Mouse (Mus musculus) midbrain, embryonic 10.5 days (tissue): ENCODE measurements around the gene Tatdn2. TPM values are rescaled to one million over a fixed set of nuclear protein-coding genes. Genes with fewer than 3 reads are reported as not detected.
"Not testable (repeated sequence)": the region's sequence is repeated elsewhere in the genome, so short reads cannot be mapped to it uniquely, and the experiment has no call there.

Experiments
- DNase-seq: peaks from one replicate; pipeline ENCODE4 v3.0.0-alpha.2; 2017; ENCODE audit warnings: low spot score
- H3K27ac ChIP-seq: fragments of 300-500 bp; sonication (generic); replicated peaks from 2 replicates; pipeline ENCODE4 v1.5.1; 2016; ENCODE audit warnings: mild to moderate bottlenecking
- H3K27me3 ChIP-seq: fragments of 300-500 bp; sonication (generic); 2 replicates; pipeline ENCODE4 v1.6.1; 2016; ENCODE audit warnings: low read depth, mild to moderate bottlenecking; ENCODE audit not compliant: poor library complexity, severe bottlenecking
- H3K36me3 ChIP-seq: fragments of 300-500 bp; sonication (generic); 2 replicates; pipeline ENCODE4 v1.6.1; 2016; ENCODE audit warnings: mild to moderate bottlenecking, moderate library complexity
- H3K4me1 ChIP-seq: fragments of 300-500 bp; sonication (generic); 2 replicates; pipeline ENCODE4 v1.6.1; 2016
- H3K4me3 ChIP-seq: fragments of 300-500 bp; sonication (generic); 2 replicates; pipeline ENCODE4 v1.5.1; 2016; ENCODE audit warnings: mild to moderate bottlenecking, moderate library complexity
- H3K9me3 ChIP-seq: fragments of 300-500 bp; sonication (generic); replicated peaks from 2 replicates; pipeline ENCODE4 v1.6.1; 2016; ENCODE audit warnings: mild to moderate bottlenecking
- WGBS: fragments of 180-500 bp; shearing (Covaris S2); methylation state at CpG from one replicate; pipeline ENCODE4 v1.1.7; 2016; 5-methylcytosine and 5-hydroxymethylcytosine counted together
- polyA plus RNA-seq: library from polyadenylated mRNA; unstranded; fragments of >200 nt; fragmentation: Nextera tagmentation; extraction: Ambion mirVana; gene quantifications from 2 replicates; pipeline ENCODE4 v1.2.1, GENCODE M21; 2016

Gene Tatdn2
- polyA plus RNA-seq, 1 experiment from 2014 or later, result 0.54 TPM

DNA sequence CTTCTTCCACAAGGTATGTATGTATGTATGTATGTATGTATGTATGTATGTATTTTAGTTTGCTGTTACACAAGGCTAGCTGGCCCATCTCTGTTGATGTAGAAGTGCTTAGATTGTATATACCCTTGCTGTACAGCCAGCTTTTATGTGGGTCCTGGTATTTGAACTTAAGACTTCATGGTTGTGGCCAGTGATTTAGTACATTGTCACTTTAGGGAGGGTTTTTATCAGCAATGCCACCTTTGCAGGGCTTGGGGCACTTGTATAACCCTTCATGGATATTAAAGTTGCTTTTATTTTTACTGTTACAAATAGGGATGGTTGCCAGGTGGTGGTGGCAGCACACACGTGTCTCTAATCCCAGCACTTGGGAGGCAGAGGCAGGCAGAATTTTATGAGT is 1.6 kb upstream of the Tatdn2 start:
- 74% methylated on average over 1 of the region's 1 CpGs for WGBS
- Histone ChIP-seq H3K9me3 (no peaks in the 10 kb centered on the region), H3K36me3 (peaks cover 10% of the 10 kb centered on the region), H3K4me3 (no peak overlapping the region), H3K27ac (no peak overlapping the region), H3K4me1 (peaks cover 41% of the 10 kb centered on the region), H3K27me3 (no peaks in the 10 kb centered on the region; the same call in 1 of the 2 replicates)
- no peak for DNase-seq

DNA sequence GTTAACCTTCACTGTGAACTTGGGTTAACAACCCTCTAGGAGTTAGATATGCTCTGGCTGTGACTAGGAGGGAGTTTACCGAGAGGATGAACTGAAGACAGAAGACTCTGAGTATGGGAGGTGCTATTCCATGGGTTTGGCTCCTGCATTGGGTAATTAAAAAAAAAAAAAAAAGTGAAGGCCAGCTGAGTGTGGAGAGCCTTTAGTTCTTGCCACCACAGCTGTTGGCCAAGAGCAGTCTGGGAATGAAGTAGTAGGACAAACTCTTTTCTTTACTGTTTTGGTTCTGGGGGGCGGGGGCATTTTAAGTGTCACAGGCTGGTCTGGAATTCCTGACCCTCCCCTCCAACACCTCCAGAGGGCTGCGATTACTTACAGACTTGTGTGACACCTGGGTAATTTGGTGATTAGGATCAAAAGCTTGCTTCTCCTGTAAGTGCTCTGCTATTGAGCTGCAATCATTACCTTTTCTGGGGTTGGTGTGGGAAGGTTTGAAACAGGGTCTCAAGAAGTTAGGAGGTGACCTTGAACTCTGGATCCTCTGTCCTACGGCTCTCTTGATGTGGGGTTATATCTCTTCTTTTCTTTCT is 989 bp upstream of the Tatdn2 start:
- Histone ChIP-seq H3K9me3 (no peaks in the 10 kb centered on the region), H3K4me3 (peak overlapping the region; percentile 91)

DNA sequence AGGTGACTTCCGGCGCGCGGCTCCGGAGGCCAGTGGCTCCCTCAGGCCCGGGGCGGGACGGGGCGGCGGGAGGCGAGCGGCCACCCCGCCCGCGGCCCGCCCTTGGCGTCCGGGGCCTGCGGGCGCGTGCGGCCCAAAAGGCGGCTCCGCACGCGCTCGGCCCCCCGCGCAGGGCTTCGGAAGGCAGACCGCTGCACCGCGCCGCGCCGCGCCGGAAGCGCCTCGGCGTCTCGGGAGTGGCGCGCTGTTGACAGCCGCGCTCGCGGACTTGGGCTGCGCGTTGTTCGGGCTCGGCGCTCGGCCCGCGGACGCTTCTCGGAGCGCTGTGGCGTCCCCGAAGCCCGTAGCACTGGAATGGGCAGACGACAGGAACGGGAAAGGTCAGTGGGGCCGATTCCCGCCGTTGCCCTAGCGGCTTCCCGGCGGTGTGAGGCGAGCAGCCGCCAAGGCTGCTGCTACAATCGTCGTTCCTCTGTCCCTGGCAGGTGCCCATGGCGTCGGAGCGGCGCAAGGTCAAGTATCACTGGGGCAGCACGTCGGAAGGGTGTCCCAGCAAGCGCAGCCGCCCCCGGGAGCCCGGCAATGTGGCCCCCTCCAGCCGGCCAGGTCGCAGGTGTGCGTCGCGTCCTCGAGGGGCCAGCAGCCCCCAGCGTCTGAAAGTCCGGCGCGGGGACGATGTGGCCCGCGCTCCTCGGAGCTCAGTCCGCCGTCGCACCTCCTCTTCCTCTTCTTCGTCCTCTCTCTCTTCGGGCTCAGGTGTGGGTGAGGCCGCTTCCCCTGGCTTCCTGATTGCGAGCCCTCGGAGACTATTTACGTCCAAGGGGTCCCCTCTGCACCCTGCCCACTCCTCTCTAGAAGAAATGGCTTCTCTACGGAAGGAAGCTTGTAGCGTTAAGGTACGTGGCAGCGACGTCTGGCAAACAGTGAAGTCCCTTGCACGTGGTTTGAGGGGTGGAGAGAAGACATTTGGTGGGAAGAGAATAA is 664 bp downstream of the Tatdn2 start:
- Histone ChIP-seq H3K36me3 (peaks cover 33% of the 10 kb centered on the region), H3K27ac (peak overlapping the region; percentile 88), H3K4me3 (peak overlapping the region; percentile 91), H3K9me3 (no peaks in the 10 kb centered on the region), H3K27me3 (no peaks in the 10 kb centered on the region; the same call in 1 of the 2 replicates), H3K4me1 (peaks cover 33% of the 10 kb centered on the region)
- DNase-seq, result no peak
- under 1% methylated on average over 99 of the region's 113 CpGs for WGBS

More for the DNA sequence above, 989 bp upstream of the Tatdn2 start:
- no peak for DNase-seq
- peaks cover 36% of the 10 kb centered on the region for H3K4me1 ChIP-seq
- H3K36me3 ChIP-seq, result peaks cover 17% of the 10 kb centered on the region
- no peaks in the 10 kb centered on the region; the same call in 1 of the 2 replicates for H3K27me3 ChIP-seq
- H3K27ac ChIP-seq, result peak overlapping the region; percentile 88; the same call in 1 of the 2 replicates
- 81% methylated on average over 4 of the region's 4 CpGs for WGBS

DNA sequence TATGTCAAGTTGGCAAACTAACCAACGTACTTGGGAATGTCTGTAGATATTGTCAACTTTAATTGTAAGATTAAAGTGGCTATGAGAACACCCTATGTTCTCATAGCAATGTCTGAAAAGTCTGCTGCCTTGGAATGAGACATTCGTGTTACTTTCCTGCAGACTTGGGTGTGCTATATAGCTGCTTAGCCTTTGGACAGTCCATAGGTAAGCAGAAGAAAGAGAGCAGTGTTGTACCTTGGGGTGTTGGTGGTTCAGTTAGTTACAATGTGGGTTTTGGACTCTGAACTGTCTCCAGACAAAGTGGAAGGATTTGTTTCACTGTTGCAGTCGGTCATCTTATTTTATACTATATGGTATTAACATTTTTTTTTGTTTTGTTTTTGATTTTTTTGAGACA is 15.9 kb downstream of the Tatdn2 start:
- Histone ChIP-seq H3K36me3 (peaks cover 99% of the 10 kb centered on the region), H3K27ac (no peak overlapping the region), H3K27me3 (no peaks in the 10 kb centered on the region), H3K4me3 (no peak overlapping the region), H3K4me1 (no peaks in the 10 kb centered on the region), H3K9me3 (no peaks in the 10 kb centered on the region)
- 98% methylated on average over 3 of the region's 3 CpGs for WGBS
- no peak for DNase-seq

DNA sequence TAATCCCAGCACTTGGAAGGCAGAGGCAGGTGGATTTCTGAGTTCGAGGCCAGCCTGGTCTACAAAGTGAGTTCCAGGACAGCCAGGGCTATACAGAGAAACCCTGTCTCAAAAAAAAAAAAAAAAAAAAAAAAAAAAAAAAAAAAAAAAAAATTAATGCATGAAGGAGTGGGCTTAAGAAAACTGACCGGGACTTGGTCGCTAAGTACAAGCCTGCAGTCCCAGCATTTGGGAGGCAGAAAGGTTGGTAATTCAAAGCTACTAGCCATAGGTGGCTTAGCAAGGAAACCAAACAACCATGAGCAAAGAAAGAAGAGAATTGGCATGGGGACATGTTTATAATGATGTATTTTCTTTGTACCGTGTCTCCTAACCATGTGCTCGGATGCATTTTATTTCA is 16.5 kb downstream of the Tatdn2 start:
- H3K4me1 ChIP-seq, H3K9me3 ChIP-seq, H3K4me3 ChIP-seq, DNase-seq, H3K27me3 ChIP-seq, H3K27ac ChIP-seq: not testable (repeated sequence)
- H3K36me3 ChIP-seq, result peaks cover 99% of the 10 kb centered on the region
- 93% methylated on average over 5 of the region's 5 CpGs for WGBS

DNA sequence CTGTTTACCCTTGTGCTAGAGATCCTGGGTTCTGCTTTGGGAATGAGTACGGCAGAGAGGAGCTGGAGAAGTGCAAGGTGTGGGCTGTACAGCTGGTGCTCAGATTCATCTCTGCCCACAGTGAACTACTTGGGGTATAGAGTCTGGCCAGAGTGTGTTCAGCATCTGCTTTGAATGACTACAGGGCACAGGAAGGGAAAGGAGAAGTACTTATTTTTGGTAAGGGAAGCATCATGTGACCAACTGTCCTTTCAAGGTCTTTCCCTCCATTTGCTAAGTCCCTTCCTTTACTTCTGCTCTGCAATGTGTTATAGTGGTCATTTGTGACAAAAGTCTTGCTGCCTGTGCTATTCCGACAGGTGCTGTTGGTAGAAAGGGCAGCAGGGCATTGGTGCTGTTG is 17.4 kb downstream of the Tatdn2 start:
- H3K27ac ChIP-seq, result no peak overlapping the region
- H3K27me3 ChIP-seq, result no peaks in the 10 kb centered on the region
- DNase-seq, result no peak
- H3K36me3 ChIP-seq, result peaks cover 99% of the 10 kb centered on the region
- 100% methylated on average over 2 of the region's 2 CpGs for WGBS
- no peaks in the 10 kb centered on the region for H3K4me1 ChIP-seq
- H3K4me3 ChIP-seq, result no peak overlapping the region
- no peaks in the 10 kb centered on the region for H3K9me3 ChIP-seq

DNA sequence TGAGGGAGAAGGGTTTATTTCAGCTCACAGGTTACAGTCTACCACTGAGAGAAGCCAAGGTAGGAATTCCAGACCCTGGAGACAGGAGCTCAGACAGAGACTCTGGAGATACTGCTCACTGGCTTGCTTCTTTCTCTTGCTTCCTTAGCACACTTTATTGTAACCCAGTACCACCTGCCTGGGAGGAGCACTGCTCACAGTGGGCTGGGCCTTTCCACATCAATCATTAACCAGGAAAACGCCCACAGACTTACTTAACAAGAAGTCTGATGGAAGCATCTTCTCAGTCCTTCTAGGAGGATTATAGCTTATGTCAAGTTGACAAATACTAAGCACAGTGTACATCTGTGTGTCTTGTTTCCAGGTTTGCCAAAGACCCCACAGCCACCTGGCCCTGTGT is 17.9 kb downstream of the Tatdn2 start:
- Histone ChIP-seq H3K4me3 (no peak overlapping the region), H3K27me3 (no peaks in the 10 kb centered on the region), H3K36me3 (peaks cover 99% of the 10 kb centered on the region), H3K4me1 (no peaks in the 10 kb centered on the region), H3K27ac (no peak overlapping the region), H3K9me3 (no peaks in the 10 kb centered on the region)
- 83% methylated on average over 1 of the region's 1 CpGs for WGBS
- no peak for DNase-seq

DNA sequence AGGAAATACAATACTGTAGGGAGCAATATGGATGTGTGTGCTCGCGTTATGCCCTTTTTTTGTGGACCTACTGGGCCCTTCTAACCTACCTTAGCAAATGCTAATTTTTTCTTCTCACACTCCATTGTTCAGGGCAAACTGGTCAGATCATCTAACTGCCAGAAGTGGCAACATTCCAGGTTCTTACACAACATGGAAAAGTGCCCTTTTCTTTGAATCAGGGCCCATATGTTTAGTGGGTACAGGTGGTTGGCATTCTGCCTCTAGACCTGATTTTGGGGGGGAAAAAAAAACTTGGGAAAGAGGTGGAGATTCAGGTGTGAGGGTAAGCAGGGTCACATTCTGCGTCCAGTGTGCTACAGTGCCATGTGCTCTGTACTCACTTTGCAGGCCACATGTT is 20.7 kb downstream of the Tatdn2 start:
- H3K4me1 ChIP-seq, result no peaks in the 10 kb centered on the region
- 92% methylated on average over 3 of the region's 3 CpGs for WGBS
- no peaks in the 10 kb centered on the region for H3K9me3 ChIP-seq
- no peak for DNase-seq
- H3K36me3 ChIP-seq, result peaks cover 92% of the 10 kb centered on the region
- H3K27me3 ChIP-seq, result no peaks in the 10 kb centered on the region
- no peak overlapping the region for H3K27ac ChIP-seq
- no peak overlapping the region for H3K4me3 ChIP-seq

DNA sequence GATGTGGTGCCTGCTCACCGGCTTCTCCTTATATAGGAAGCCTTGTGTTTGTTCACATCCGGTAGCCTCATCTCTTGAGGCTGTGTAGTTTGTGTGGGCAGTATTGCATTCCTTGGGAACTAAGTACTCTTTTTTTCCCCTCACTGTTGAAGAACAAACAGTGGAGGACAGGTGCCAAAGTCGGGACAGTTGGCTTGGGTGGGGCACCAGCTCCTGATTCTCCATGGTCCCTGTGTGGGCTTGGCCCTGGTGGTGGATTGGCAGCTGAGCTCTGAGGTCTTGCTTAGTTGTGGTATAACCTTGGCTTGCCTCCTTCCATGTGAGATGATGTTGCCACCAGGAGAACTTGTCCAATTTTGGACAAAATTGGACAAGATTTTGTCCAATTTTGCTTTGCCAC is 23.0 kb downstream of the Tatdn2 start, which contains the start of gene Ghrl:
TSS of gene Ghrl (minus strand) at position 3 of the 400 bp plus-strand sequence.
- no peaks in the 10 kb centered on the region for H3K27me3 ChIP-seq
- no peak within 1 kb of the TSS for H3K27ac ChIP-seq

DNA sequence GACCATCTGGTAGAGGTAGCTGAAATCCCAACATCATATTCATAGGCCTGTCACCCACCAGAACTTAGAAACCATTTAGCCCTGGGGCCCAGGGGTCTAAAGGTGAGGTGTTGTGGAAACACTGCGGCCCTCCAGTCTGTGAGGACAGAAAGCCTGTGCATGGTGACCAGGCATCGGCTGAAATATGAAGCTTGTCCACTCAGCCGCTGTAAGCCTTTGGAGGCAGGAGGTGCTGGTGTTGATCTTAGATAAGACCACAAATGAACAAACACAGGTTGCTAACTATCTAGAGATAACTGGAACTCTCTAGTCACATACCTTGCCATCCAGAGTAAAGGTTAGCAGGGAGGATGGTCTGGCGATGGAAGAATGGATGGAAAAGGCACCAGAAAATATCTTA is 24.2 kb downstream of the Tatdn2 start:
- Histone ChIP-seq H3K4me3 (no peak overlapping the region), H3K36me3 (peaks cover 85% of the 10 kb centered on the region), H3K27me3 (no peaks in the 10 kb centered on the region), H3K27ac (no peak overlapping the region), H3K4me1 (no peaks in the 10 kb centered on the region), H3K9me3 (no peaks in the 10 kb centered on the region)
- 96% methylated on average over 4 of the region's 4 CpGs for WGBS
- no peak for DNase-seq

More for the DNA sequence above, 23.0 kb downstream of the Tatdn2 start, which contains the start of gene Ghrl:
- Histone ChIP-seq H3K9me3 (no peaks in the 10 kb centered on the region), H3K4me3 (no peak within 1 kb of the TSS), H3K4me1 (no peaks in the 10 kb centered on the region), H3K36me3 (peaks cover 85% of the 10 kb centered on the region)
- WGBS, result 92% methylated on average over 3 of the region's 3 CpGs
- no peak for DNase-seq

DNA sequence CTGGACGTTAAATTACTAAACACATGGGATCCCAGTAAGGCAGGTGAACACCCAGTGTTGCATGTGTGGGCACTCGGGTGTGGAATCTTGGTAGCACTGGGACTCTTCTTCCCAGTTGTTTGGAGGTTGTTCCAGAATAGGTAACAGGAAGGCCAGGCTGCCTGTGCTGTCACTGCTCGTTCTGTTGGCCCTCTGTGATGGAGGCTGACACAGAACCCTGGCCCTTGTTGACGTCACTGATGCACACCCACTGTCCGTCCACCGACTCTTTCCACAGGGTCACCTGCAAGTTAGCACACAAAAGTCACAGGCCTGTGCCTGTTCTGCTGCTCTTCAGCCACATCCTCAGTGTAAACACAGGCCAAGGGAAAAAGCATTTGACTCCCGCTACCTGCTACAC is 31.3 kb downstream of the Tatdn2 start:
- DNase-seq, result no peak
- Histone ChIP-seq H3K27me3 (no peaks in the 10 kb centered on the region), H3K4me3 (no peak overlapping the region), H3K9me3 (no peaks in the 10 kb centered on the region), H3K27ac (no peak overlapping the region), H3K4me1 (no peaks in the 10 kb centered on the region), H3K36me3 (peaks cover 98% of the 10 kb centered on the region)
- 91% methylated on average over 7 of the region's 7 CpGs for WGBS

DNA sequence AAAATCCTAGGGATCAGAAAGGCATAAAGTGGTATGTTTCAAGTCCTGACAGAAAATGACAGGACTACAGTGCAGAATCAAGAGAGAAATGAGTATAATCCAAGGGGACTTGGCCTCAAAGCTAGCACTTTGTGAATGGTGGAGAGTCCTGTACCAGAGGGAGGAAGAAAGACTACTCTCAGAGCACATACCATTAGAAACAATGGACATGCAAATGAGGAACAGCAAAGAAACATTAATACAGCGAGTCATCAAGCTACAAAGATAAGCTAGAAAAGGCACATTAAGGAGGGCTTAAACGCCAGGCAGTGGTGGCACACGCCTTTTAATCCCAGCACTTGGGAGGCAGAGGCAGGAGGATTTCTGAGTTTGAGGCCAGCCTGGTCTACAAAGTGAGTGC is 34.4 kb downstream of the Tatdn2 start:
- 95% methylated on average over 3 of the region's 3 CpGs for WGBS
- Histone ChIP-seq H3K9me3 (no peaks in the 10 kb centered on the region), H3K27ac (no peak overlapping the region), H3K4me1 (no peaks in the 10 kb centered on the region), H3K27me3 (no peaks in the 10 kb centered on the region), H3K4me3 (no peak overlapping the region), H3K36me3 (peaks cover 100% of the 10 kb centered on the region)
- no peak for DNase-seq
